Mouse (Mus musculus): ENCODE measurements at regions not wholly inside any gene's neighbourhood (a gene's known extent, or its start where the extent isn't known, plus 50 kb on each side); places are given as distances from the start of the nearest gene placed in this dataset.

GRCm38 (mm10) chrX:99332457-99332770 is 138.7 kb downstream of the Pja1 start:
- TF ChIP-seq GATA1 (IDR thresholded peaks at IDR 0.05; ENCODE audit: borderline replicate concordance, low read length), result no peak
- TF ChIP-seq FLI1 (IDR thresholded peaks at IDR 0.05; ENCODE audit: low read length), result no peak
